Mouse (Mus musculus) hindbrain, embryonic 15.5 days (tissue): Measurements from ENCODE around the gene Ctnnd1. TPM values are rescaled to one million over a fixed set of nuclear protein-coding genes. Genes with fewer than 3 reads are reported as not detected.
A peak's percentile ranks its signal among the peaks of the same experiment; 100 is the strongest.

Experiments
- ATAC-seq: fragments of 200-750 bp; cut with Nextera tagmentation; 2 replicates; pipeline ENCODE4 v1.8.0; 2017; ENCODE audit warnings: low read depth, moderate number of reproducible peaks, moderate TSS enrichment; ENCODE audit not compliant: low FRiP score
- H3K27ac ChIP-seq: fragments of 300-500 bp; sonication (generic); replicated peaks from 2 replicates; pipeline ENCODE4 v1.5.1; 2015; ENCODE audit warnings: mild to moderate bottlenecking, inconsistent platforms
- H3K27me3 ChIP-seq: fragments of 300-500 bp; sonication (generic); 2 replicates; pipeline ENCODE4 v1.6.1; 2015; ENCODE audit warnings: control low read depth, inconsistent platforms
- H3K36me3 ChIP-seq: fragments of 300-500 bp; sonication (generic); 2 replicates; pipeline ENCODE4 v1.6.1; 2015; ENCODE audit warnings: control low read depth, inconsistent platforms
- H3K4me1 ChIP-seq: fragments of 300-500 bp; sonication (generic); replicated peaks from 2 replicates; pipeline ENCODE4 v1.6.1; 2015; ENCODE audit warnings: control low read depth, inconsistent platforms
- H3K4me2 ChIP-seq: fragments of 300-500 bp; sonication (generic); 2 replicates; pipeline ENCODE4 v1.6.1; 2015; ENCODE audit warnings: moderate library complexity, mild to moderate bottlenecking, inconsistent platforms
- H3K4me3 ChIP-seq: fragments of 300-500 bp; sonication (generic); 2 replicates; pipeline ENCODE4 v1.5.1; 2015; ENCODE audit warnings: mild to moderate bottlenecking, inconsistent platforms
- H3K9ac ChIP-seq: fragments of 300-500 bp; sonication (generic); 2 replicates; pipeline ENCODE4 v1.6.1; 2015; ENCODE audit warnings: inconsistent platforms
- H3K9me3 ChIP-seq: fragments of 300-500 bp; sonication (generic); 2 replicates; pipeline ENCODE4 v1.6.1; 2016; ENCODE audit warnings: control low read depth, inconsistent platforms
- WGBS: fragments of 180-500 bp; shearing (Covaris S2); methylation state at CpG from one replicate; pipeline ENCODE4 v1.1.7; 2015; 5-methylcytosine and 5-hydroxymethylcytosine counted together
- polyA plus RNA-seq: library from polyadenylated mRNA; unstranded; fragments of >200 nt; fragmentation: Nextera tagmentation; extraction: Ambion mirVana; gene quantifications from 2 replicates; pipeline ENCODE4 v1.2.1, GENCODE M21; 2015

The Ctnnd1 gene
- polyA plus RNA-seq, 1 experiment from 2014 or later: 32.7 TPM

GRCm38 (mm10) chr2:84585700-84586099 lies 64.9 kb downstream of the Ctnnd1 start:
- 75% methylated on average over 8 of the region's 8 CpGs for WGBS
- H3K9me3 ChIP-seq: no peaks in the 10 kb centered on the region
- no peak overlapping the region for H3K4me3 ChIP-seq
- H3K4me2 ChIP-seq: no peak overlapping the region
- H3K27me3 ChIP-seq: no peaks in the 10 kb centered on the region
- 0 out of 2 replicates have a peak, but pooled peaks cover 4% of the 10 kb centered on the region for H3K36me3 ChIP-seq
- no peak overlapping the region for H3K9ac ChIP-seq
- H3K27ac ChIP-seq: no peak overlapping the region
- no peaks in the 10 kb centered on the region for H3K4me1 ChIP-seq
- no peak for ATAC-seq

GRCm38 (mm10) chr2:84582286-84582685 lies 68.3 kb downstream of the Ctnnd1 start:
- no peak overlapping the region for H3K27ac ChIP-seq
- no peaks in the 10 kb centered on the region for H3K36me3 ChIP-seq
- H3K4me1 ChIP-seq: no peaks in the 10 kb centered on the region
- H3K4me2 ChIP-seq: no peak overlapping the region
- ATAC-seq: no peak
- H3K27me3 ChIP-seq: no peaks in the 10 kb centered on the region
- H3K9ac ChIP-seq: no peak overlapping the region
- H3K9me3 ChIP-seq: no peaks in the 10 kb centered on the region
- H3K4me3 ChIP-seq: no peak overlapping the region
- WGBS: 88% methylated on average over 5 of the region's 5 CpGs

GRCm38 (mm10) chr2:84581208-84581607 lies 69.4 kb downstream of the Ctnnd1 start:
- Histone ChIP-seq H3K4me2 (no peak overlapping the region), H3K4me3 (no peak overlapping the region), H3K27me3 (no peaks in the 10 kb centered on the region), H3K4me1 (no peaks in the 10 kb centered on the region), H3K36me3 (no peaks in the 10 kb centered on the region), H3K27ac (no peak overlapping the region), H3K9ac (no peak overlapping the region), H3K9me3 (no peaks in the 10 kb centered on the region)
- WGBS: 90% methylated on average over 2 of the region's 3 CpGs
- ATAC-seq: no peak

- no peaks in the 10 kb centered on the region for H3K4me1 ChIP-seq
- H3K9me3 ChIP-seq: no peaks in the 10 kb centered on the region
- 85% methylated on average over 2 of the region's 2 CpGs for WGBS
- no peak overlapping the region for H3K9ac ChIP-seq
- no peaks in the 10 kb centered on the region for H3K36me3 ChIP-seq
- no peak for ATAC-seq
- no peak overlapping the region for H3K27ac ChIP-seq
- H3K4me3 ChIP-seq: no peak overlapping the region
- H3K4me2 ChIP-seq: no peak overlapping the region
- H3K27me3 ChIP-seq: no peaks in the 10 kb centered on the region
Observed at GRCm38 (mm10) chr2:84579311-84579710, 71.3 kb downstream of the Ctnnd1 start.

GRCm38 (mm10) chr2:84574130-84574529 lies 76.4 kb downstream of the Ctnnd1 start:
- no peaks in the 10 kb centered on the region for H3K36me3 ChIP-seq
- H3K4me1 ChIP-seq: no peaks in the 10 kb centered on the region
- H3K27ac ChIP-seq: no peak overlapping the region
- no peaks in the 10 kb centered on the region for H3K9me3 ChIP-seq
- H3K27me3 ChIP-seq: no peaks in the 10 kb centered on the region
- no peak overlapping the region for H3K9ac ChIP-seq
- ATAC-seq: no peak
- no peak overlapping the region for H3K4me3 ChIP-seq
- no peak overlapping the region for H3K4me2 ChIP-seq
- 96% methylated on average over 4 of the region's 4 CpGs for WGBS

GRCm38 (mm10) chr2:84556888-84557514 lies 93.6 kb downstream of the Ctnnd1 start:
- no peak overlapping the region for H3K9ac ChIP-seq
- no peak for ATAC-seq
- H3K36me3 ChIP-seq: no peaks in the 10 kb centered on the region
- H3K4me3 ChIP-seq: no peak overlapping the region
- 38% methylated on average over 10 of the region's 10 CpGs for WGBS
- no peak overlapping the region for H3K27ac ChIP-seq
- H3K4me1 ChIP-seq: no peaks in the 10 kb centered on the region
- peak overlapping the region; percentile 29 for H3K4me2 ChIP-seq
- H3K9me3 ChIP-seq: no peaks in the 10 kb centered on the region
- no peaks in the 10 kb centered on the region for H3K27me3 ChIP-seq

- Histone ChIP-seq H3K27ac (no peak overlapping the region), H3K9me3 (no peaks in the 10 kb centered on the region), H3K4me1 (no peaks in the 10 kb centered on the region), H3K27me3 (no peaks in the 10 kb centered on the region), H3K9ac (no peak overlapping the region), H3K36me3 (no peaks in the 10 kb centered on the region), H3K4me3 (no peak overlapping the region), H3K4me2 (no peak overlapping the region)
- 73% methylated on average over 10 of the region's 10 CpGs for WGBS
- ATAC-seq: no peak
Observed at GRCm38 (mm10) chr2:84551390-84552100, 99.0 kb downstream of the Ctnnd1 start.

Other genes starting within 250 kb of the Ctnnd1 start
- gene Calcrl, start 225.4 kb downstream of the Ctnnd1 start, polyA plus RNA-seq: 12.1 and 15.2 TPM in 2 replicates
- 17.2 and 19.6 TPM in 2 replicates for gene Tfpi, start 174.0 kb downstream of the Ctnnd1 start, polyA plus RNA-seq
- 0.10 and 0.35 TPM in 2 replicates for gene Btbd18, start 8.3 kb upstream of the Ctnnd1 start, polyA plus RNA-seq
- gene Selenoh, start 20.0 kb upstream of the Ctnnd1 start, polyA plus RNA-seq: 195 and 212 TPM in 2 replicates
- gene Gm28635, start 27.3 kb upstream of the Ctnnd1 start, polyA plus RNA-seq: not detected in 2 replicates
- gene Med19, start 27.6 kb upstream of the Ctnnd1 start, polyA plus RNA-seq: 53.4 and 53.6 TPM in 2 replicates
- 293 and 294 TPM in 2 replicates for gene Tmx2, start 28.4 kb upstream of the Ctnnd1 start, polyA plus RNA-seq
- 18.3 and 19.0 TPM in 2 replicates for gene Zdhhc5, start 64.4 kb upstream of the Ctnnd1 start, polyA plus RNA-seq
- 20.7 and 22.4 TPM in 2 replicates for gene Clp1, start 76.6 kb upstream of the Ctnnd1 start, polyA plus RNA-seq
- gene Ypel4, start 83.3 kb upstream of the Ctnnd1 start, polyA plus RNA-seq: 18.9 and 19.8 TPM in 2 replicates
- 5.1 and 5.9 TPM in 2 replicates for gene Gm19426, start 92.9 kb upstream of the Ctnnd1 start, polyA plus RNA-seq
- gene Serping1, start 124.7 kb upstream of the Ctnnd1 start, polyA plus RNA-seq: 39.5 and 47.3 TPM in 2 replicates
- gene Ube2l6, start 148.1 kb upstream of the Ctnnd1 start, polyA plus RNA-seq: 23.2 and 26.7 TPM in 2 replicates
- gene Smtnl1, start 171.9 kb upstream of the Ctnnd1 start, polyA plus RNA-seq: not detected in 2 replicates
- gene Timm10, start 176.2 kb upstream of the Ctnnd1 start, polyA plus RNA-seq: 73.4 and 75.2 TPM in 2 replicates
- gene Slc43a1, start 188.1 kb upstream of the Ctnnd1 start, polyA plus RNA-seq: 2.3 and 2.4 TPM in 2 replicates
- gene Rtn4rl2, start 235.9 kb upstream of the Ctnnd1 start, polyA plus RNA-seq: 5.0 and 6.2 TPM in 2 replicates